Mouse (Mus musculus) myocyte (in vitro differentiated cells): ENCODE results near the gene Atp6v1c2.

Experiments
- CEBPB ChIP-seq: IDR thresholded peaks from 2 replicates; pipeline ENCODE4 v1.6.1; 2011; ENCODE audit warnings: mild to moderate bottlenecking, moderate library complexity; ENCODE audit not compliant: poor library complexity, insufficient read depth, severe bottlenecking
- E2F4 ChIP-seq: IDR thresholded peaks from one replicate; pipeline ENCODE4 v1.6.1; 2011; ENCODE audit warnings: mild to moderate bottlenecking, control low read depth, moderate library complexity; ENCODE audit not compliant: insufficient read depth
- MAX ChIP-seq: IDR thresholded peaks from one replicate; pipeline ENCODE4 v1.6.1; 2011; ENCODE audit warnings: low read depth, mild to moderate bottlenecking, control low read depth
- MYOD1 ChIP-seq, 3 experiments: IDR thresholded peaks; one replicate each; pipeline ENCODE4 v1.6.1; 2011; ENCODE audit warnings: control low read depth in 2 of 3, low read depth in 2 of 3, mild to moderate bottlenecking in 2 of 3, moderate library complexity in 1 of 3; ENCODE audit not compliant: insufficient read length in 2 of 3, control insufficient read depth in 1 of 3
- MYOG ChIP-seq, 3 experiments: IDR thresholded peaks; one replicate each; pipeline ENCODE4 v1.6.1; 2011; ENCODE audit warnings: control low read depth in 2 of 3, low read depth in 2 of 3, mild to moderate bottlenecking in 2 of 3; ENCODE audit not compliant: insufficient read length in 2 of 3, control insufficient read depth in 1 of 3, insufficient read depth in 1 of 3
- POLR2A ChIP-seq: IDR thresholded peaks from one replicate; pipeline ENCODE4 v1.6.1; 2011; ENCODE audit warnings: low read depth, mild to moderate bottlenecking, control low read depth, moderate library complexity; ENCODE audit not compliant: insufficient read length
- POLR2AphosphoS2 ChIP-seq: IDR thresholded peaks from one replicate; pipeline ENCODE4 v1.6.1; 2011; ENCODE audit warnings: low read depth, control low read depth; ENCODE audit not compliant: insufficient read length
- REST ChIP-seq: IDR thresholded peaks from one replicate; pipeline ENCODE4 v1.6.1; 2011; ENCODE audit warnings: mild to moderate bottlenecking, control low read depth, moderate library complexity; ENCODE audit not compliant: insufficient read depth, insufficient read length
- TCF12 ChIP-seq: IDR thresholded peaks from one replicate; pipeline ENCODE4 v1.6.1; 2011; ENCODE audit warnings: mild to moderate bottlenecking, control low read depth; ENCODE audit not compliant: poor library complexity, insufficient read depth, severe bottlenecking
- TCF3 ChIP-seq: IDR thresholded peaks from one replicate; pipeline ENCODE4 v1.6.1; 2011; ENCODE audit warnings: low read depth, control low read depth; ENCODE audit not compliant: insufficient read length
- USF1 ChIP-seq: IDR thresholded peaks from one replicate; pipeline ENCODE4 v1.6.1; 2011; ENCODE audit warnings: low read depth, mild to moderate bottlenecking, control low read depth, moderate library complexity

GRCm38 (mm10) chr12:17360104-17360503 is 30.9 kb upstream of the Atp6v1c2 start:
- TF ChIP-seq MYOD1 (IDR thresholded peaks at IDR 0.05; ENCODE audit: control insufficient read depth in 1 of 3, insufficient read length in 2 of 3, low read depth in 2 of 3): no peak
- no peak for TF ChIP-seq POLR2A
- no peak for TF ChIP-seq CEBPB
- TF ChIP-seq USF1: no peak
- TF ChIP-seq MAX: no peak
- no peak for TF ChIP-seq TCF12
- no peak for TF ChIP-seq POLR2AphosphoS2
- TF ChIP-seq REST: no peak
- TF ChIP-seq MYOG (IDR thresholded peaks at IDR 0.05; ENCODE audit: control insufficient read depth in 1 of 3, insufficient read depth in 1 of 3, insufficient read length in 2 of 3, low read depth in 2 of 3): no peak
- no peak for TF ChIP-seq E2F4
- TF ChIP-seq TCF3: no peak
